Mouse (Mus musculus): ENCODE results near the gene Tmem232.

DNA sequence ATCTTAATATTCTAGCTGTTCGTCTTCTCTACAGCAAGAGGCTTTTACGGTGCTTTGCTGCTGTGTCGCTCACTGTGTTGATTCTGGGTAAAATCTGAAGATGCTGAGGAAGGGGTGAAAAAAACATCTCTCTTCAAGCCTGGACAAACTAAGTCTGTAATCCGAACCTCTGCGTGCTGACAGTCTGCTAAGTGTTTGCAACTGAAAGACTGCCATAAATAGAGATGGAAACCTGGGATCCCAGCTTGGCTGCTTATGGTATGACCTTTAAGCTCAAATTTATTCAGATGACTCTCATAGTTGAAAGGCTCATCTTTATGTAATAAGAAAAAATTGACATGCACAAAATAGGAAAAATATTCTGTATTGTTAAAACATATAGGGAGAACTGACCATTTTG, 242.8 kb downstream of the Tmem232 start:
- no peak for TF ChIP-seq CTCF (IDR thresholded peaks at IDR 0.05; ENCODE audit: low read depth)
- TF ChIP-seq EP300 (IDR thresholded peaks at IDR 0.05; ENCODE audit: low read depth) = no peak

All from liver, postnatal 0 days (tissue).